Mouse (Mus musculus): Measurements from ENCODE around the gene Tfcp2.

Tfcp2 gene

DNA sequence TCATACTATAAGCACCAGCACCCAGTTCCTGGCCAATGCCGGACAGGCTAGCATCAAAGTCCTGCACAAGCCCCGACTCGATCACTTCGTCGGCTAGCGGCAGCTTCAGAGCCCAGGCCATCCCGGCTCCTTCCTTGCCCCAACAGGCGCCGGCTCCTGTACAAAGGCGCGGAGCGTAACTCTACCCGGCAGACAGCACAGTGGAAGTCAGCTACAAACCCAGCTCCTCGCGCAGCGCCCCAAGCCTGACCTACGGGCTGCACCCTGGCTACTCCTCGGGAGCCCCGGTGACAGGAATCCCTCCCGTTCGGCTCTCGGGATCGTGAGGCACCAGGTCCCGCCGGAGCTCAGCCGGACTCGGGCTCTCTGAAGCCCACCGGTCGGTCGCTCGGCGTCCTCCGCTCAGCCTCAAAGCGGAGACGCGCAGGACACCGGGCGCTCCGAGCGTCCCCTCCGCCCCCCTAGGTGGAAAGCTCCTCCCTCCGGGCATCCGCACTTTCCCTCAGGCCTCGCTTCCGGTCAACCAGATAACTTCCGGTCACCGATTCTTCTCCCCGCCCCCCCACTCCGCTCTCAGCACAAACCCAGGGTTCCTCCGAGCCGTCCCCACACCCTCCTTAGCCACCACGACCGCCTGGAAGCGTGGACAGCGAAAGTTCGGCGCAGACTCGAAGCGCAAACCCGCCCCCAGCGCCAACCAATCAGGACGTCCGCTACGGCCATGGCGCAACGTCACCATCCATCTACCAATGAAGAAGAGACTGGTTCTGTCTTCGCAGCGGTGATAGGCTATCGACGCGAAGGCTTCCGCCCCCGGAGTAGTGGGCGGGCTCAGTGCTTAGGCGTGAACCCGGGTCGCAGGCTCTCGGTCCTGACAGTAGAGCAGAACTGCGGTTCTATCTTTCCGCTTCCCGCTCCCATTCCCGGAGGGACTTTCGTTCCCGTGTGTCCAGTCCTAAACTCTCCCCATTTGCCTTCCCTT lies at the start of gene Tfcp2:
Gene Tfcp2, minus strand, starts transcription at position 683 of the 982 bp plus-strand sequence.
- DNase-seq: peak; percentile 93 to 94

DNA sequence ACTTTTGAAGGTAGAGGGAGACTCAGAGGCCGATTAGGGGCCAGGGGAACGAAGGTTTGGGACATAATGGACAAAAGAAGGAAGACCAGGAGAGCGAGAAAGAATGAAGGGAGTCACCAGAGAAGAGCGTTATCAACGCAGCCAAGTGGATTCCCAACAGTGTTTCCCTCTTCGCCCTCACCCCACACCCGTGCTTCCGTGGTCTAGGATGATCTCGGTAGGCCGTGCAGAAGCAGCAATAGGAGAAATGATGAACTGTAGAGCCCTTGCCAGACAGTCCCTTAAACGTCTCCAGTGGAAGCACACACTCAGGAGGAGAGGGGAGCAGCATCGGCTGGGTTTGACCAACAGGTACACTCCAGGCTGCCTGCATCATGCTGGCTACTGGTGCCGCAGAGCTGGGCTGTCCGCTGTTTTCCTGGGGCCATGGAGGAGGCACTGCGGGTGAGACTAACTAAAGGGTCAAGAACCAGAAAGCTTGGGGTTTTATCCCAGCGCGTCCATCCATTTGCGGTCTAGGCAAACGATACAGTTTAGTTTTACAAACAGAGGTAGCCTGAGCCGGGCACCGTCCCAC lies 49.0 kb upstream of the Tfcp2 start:
- no peak for DNase-seq

GRCm38 (mm10) chr15:100600047-100600695 lies 48.4 kb upstream of the Tfcp2 start:
- DNase-seq: peak; percentile 78 to 85

GRCm38 (mm10) chr15:100599276-100600046 lies 47.7 kb upstream of the Tfcp2 start, which contains the start of gene Pou6f1:
Pou6f1 (minus strand) TSS chr15:100599984.
- peak; percentile 39 to 46 for DNase-seq

- DNase-seq: peak in 1 of 2 experiments; percentile 49
Observed at GRCm38 (mm10) chr15:100598883-100599275, 47.1 kb upstream of the Tfcp2 start.

DNA sequence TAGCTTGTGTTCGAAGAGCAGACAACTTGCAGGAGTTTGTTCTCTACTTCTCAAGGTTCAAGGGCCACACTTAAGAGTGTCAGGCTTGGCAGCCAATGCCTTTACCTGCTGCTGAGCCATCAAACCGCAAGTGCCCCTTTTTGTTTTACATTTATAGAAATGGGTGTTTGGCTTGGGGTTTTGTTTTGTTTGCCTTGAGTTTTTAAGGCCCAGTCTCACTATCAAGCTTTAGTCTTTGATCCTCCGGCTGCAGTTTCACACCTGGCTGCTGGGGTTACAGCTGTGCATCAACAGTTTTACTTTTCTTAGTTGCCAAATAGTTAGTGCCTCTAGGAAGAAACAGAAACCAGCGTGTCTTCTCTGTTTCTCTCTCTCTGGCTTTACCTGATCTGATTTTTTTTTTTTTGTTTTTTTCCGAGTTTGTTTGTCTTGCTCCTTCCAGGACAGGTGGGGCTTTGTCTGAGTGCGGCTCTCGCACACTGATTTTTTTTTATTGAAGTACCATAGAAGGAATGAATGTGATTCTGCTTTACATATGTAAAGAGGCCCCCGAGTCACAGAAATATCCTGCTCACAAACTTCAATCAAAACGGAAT lies 46.6 kb upstream of the Tfcp2 start:
- DNase-seq: peak in 1 of 2 experiments; percentile 64

- no peak for DNase-seq
Observed at GRCm38 (mm10) chr15:100592817-100593216, 41.0 kb upstream of the Tfcp2 start.

- DNase-seq: no peak
Observed at GRCm38 (mm10) chr15:100590436-100590835, 38.6 kb upstream of the Tfcp2 start.

GRCm38 (mm10) chr15:100588297-100588696 lies 36.5 kb upstream of the Tfcp2 start:
- no peak for DNase-seq

- no peak for DNase-seq
Observed at GRCm38 (mm10) chr15:100587166-100587565, 35.4 kb upstream of the Tfcp2 start.

DNA sequence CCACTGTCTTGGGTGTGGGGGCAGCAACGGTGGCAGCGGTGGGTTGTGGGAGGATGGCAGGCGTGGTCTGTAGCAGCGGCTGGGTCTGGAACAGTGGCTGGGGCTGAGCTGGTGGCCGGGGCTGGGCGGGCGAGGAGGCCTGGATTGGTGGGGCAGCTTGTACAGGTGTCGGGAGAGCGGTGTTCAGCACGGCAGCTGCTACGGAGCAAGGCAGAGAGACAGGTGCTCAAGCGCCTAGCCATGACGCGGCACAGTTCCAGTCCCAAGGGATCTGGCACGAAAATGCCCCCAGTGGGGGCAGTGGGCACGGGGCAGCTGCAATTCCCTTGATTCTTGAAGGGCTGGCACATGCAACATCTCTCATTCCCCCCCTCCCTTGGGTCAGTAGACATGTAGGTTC lies 34.1 kb upstream of the Tfcp2 start:
- no peak for DNase-seq

GRCm38 (mm10) chr15:100580108-100580507 lies 28.3 kb upstream of the Tfcp2 start:
- DNase-seq: no peak

GRCm38 (mm10) chr15:100577972-100578371 lies 26.2 kb upstream of the Tfcp2 start:
- no peak for DNase-seq

GRCm38 (mm10) chr15:100576810-100577209 lies 25.0 kb upstream of the Tfcp2 start:
- no peak for DNase-seq

DNA sequence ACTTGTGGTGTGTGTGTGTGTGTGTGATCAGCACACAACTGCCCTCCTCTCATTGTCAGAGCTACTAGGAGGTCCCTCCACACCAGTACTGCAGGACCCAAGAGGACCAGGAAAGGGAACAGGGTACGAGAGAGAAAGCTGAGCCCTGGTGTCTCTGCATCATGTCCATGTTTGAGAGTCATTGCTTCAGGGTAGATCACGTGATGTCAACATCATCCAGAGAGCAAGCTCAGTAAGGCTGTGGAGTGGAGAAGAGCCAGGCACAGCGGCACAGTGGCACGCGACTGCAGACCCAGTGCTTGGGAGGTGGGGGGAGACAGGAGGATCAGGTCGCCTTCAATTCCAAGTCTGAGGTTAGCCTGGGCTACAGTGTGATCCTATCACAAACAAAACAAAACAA lies 24.6 kb upstream of the Tfcp2 start:
- no peak for DNase-seq

GRCm38 (mm10) chr15:100575366-100575765 lies 23.6 kb upstream of the Tfcp2 start:
- DNase-seq: no peak

DNA sequence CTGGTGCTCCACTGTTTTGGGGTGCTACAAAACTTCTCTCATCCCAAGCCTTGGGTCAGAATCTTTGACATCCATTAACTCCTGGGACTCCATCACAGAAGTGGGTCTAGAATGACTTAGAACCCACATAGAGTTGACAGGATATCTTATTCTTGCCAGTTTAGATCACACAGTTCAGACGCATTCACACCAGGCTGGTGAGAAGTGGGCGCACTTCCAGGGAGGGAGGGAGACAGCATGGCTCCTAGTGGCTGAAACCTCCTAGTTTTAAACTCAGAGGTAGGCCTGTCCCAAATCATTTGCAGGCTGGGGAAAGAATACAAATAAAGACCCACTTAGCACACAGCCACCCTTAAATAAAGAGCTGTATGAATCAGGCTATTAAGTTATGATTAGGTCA lies 22.6 kb upstream of the Tfcp2 start:
- no peak for DNase-seq

DNA sequence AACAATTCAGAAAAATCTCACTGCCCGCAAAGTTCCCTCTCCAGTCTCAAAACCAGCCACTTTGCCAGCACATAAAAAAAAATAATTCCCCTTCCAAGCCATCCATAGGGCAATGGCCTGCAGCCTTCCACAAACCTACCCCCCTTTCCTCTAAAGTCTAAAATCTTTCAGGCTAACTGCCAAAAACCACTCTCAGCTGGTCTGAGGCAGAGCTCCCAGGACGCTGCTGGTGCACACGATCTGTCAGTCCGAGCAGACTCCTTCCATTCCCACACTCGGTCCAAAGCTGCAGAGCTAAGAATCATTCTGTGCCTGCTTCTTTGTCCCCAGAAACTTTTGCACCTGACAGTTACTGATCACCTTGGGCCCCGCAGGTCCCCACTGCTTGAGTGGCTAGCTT lies 22.1 kb upstream of the Tfcp2 start:
- no peak for DNase-seq

GRCm38 (mm10) chr15:100569239-100569638 lies 17.4 kb upstream of the Tfcp2 start:
- no peak for DNase-seq

DNA sequence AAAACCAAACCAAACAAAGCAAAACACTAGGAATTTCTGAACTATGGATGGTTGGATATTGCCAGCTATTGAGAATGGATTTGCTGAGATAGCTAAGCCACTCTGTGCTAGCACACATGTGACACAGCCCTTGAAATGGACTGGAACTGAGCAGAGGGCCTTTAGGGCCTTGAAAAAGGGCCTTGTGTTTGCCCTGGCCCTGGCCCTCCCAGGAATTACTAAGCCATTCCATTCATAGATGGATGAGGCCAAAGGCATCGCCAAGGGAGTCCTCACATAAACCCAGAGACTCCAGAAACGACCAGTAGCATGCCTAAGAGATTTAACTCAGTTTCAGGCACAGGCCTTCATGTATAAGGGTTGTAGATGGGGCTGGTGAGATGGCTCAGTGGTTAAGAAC lies 14.7 kb upstream of the Tfcp2 start:
- DNase-seq: no peak

DNA sequence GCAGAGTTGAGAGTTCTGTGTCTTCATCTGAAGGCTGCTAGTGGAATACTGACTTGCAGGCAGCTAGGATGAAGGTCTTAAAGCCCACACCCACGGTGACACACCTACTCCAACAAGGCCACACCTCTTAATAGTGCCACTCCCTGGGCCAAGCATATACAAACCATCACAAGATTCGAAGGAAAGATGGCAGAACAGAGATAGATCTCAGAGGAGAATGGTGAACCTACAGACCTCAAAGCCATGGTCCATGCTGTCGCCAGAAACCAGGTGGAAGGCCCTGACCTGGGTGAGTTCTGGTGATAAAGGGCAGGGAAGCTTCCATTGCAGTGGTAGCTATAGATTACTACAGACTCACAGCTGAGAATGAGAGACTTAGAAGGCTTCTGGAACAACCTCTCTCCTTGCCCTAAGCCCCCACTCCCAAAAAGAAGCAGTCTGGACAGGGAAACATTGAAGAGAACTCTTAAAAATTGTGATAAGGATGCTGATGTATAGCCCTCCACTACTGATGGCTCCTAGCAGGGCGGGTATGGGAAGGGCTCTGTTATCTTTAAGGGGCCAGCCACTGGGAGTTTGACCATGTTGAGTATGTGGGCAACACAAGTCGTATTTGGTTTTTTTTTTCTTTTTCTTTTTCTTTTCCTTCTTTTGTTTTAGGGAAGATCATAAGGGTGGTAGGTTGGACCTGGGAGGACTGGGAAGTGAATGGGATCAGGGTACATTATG lies 6.1 kb upstream of the Tfcp2 start:
- no peak for DNase-seq

DNA sequence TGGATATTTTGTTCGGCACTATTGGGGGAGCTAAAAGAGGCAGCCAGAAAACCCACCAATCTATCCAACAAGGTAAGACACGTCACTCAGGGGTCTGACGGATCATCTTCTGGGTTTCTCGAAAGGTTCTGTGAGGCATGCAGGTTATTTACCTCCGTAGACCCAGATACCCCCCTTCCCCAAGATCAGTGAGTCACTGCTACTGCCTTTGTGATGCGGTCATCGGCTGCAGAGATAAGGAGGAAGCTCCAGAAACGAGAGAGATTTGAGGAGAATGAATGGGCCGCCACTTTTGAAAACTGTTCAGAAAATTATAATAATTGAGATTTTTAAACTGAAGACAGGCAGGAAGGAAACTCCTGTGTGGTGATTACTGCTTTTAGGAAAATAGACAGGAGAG lies 4.6 kb upstream of the Tfcp2 start:
- DNase-seq: no peak

All from thymus, adult 18-20 months (tissue).